Mouse (Mus musculus): ENCODE measurements around the gene Pigk.

DNA sequence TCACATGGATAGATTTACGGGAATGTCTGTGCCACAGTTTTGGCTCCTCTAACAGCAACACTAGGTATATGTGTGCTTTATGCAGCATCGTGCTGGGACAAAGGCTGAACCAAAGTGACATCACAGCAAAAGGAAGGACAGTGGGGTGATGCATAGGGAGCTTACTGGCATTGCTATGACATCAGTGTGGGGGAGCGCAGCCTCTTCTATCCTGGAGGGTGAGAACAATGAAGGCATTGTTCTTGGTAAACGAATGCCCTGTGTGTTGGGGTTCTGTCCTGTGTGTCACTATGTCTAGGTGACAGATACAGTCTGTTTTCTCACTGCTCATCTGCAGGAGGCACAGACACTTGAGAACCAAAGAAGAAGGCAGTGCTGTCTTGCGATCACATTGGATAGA lies 285.0 kb downstream of the Pigk start:
- TF ChIP-seq POLR2A (IDR thresholded peaks at IDR 0.05; ENCODE audit: borderline replicate concordance, low read depth, low read length) (no peak), CTCF (IDR thresholded peaks at IDR 0.05; ENCODE audit: low read depth, low read length) (no peak)

Measured in bone marrow macrophage, adult 2 months (primary cell).